Mouse (Mus musculus): ENCODE results near the gene Ralb. TPM values are rescaled to one million over a fixed set of nuclear protein-coding genes. Genes with fewer than 3 reads are reported as not detected.
A peak's percentile ranks its signal among the peaks of the same experiment; 100 is the strongest.

Gene Ralb
- total RNA-seq, 2 experiments from 2014 or later = 42.5 to 43.0 TPM

DNA sequence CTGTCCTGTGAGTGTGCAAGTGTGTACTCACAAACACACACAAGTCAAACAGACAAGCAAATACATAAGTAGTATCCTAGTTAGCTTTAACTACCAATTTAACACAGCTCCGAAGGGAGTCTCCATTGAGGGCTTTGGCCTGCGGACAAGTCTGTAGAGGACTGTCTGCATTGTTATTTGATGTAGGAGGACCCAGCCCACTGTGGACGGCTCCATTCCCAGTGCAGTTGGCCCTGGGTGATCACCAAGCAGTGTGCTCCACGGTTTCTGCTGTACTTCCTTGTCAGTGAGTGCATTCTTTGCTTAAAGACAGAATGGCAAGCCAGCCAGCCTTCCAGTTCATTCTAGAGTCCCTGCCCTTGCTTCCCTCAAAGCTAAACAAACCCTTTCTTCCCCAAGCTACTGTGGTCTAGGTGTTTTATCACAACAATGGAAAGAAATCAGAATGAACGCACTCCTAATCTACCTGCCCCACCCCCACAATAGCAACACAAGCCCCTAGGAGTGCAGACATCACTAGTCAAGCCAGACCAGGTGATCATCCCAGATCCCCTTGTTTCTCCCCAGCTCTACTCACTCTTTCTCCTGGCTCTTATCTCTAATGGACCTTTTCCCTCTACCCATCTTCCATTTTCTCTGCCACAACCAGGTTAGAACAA, 7.1 kb downstream of the Ralb start:
- intact Hi-C loops (cut with DNase I) = no loop called here
- no peak for DNase-seq

DNA sequence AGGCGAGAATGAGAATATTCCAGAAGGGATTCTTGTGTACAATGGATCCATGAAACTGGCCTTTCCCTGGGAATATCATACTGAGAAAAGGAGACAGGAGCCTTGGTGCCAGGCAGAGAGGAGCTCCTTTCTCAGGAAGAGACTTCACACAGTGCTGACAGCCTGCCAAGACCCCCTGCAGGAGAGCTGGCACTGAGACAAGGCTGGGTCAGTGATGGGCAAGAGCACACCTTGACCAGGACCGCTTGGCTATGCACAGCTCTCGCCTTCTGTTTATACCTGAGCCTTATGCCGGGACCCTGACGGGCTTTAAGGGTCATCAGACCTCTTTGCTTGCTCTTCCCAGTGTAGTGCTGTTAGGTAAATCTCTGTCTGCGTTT, 9.2 kb downstream of the Ralb start:
- intact Hi-C loops (cut with DNase I) = no loop called here
- DNase-seq = peak; percentile 48

- intact Hi-C loops (cut with DNase I) = no loop called here
Observed at GRCm38 (mm10) chr1:119494712-119495395, 9.7 kb downstream of the Ralb start.

GRCm38 (mm10) chr1:119494024-119494711, 10.4 kb downstream of the Ralb start:
- peak; percentile 32 for DNase-seq
- intact Hi-C loops (cut with DNase I) = no loop called here

More at GRCm38 (mm10) chr1:119494712-119495395, 9.7 kb downstream of the Ralb start:
- DNase-seq = no peak

DNA sequence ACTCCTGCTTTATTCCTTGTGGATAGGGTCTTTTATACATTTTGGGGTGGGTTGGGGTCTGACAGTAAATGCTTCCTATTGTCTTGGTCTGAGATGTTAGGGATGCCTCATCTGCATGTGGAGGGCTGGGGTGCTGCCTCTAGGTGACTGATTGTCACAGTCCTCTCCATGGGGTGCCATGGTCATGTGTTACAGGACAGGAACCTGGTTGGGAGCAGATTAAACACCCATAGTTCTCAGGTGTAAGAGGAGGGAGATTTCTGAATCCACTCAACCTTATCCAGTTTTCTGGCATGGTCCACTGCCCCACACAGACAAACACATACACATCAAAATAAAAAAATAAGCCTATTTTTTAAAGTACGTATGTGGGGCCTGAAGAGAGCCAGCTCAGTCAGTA, 12.1 kb downstream of the Ralb start:
- intact Hi-C loops (cut with DNase I) = no loop called here
- DNase-seq = no peak

DNA sequence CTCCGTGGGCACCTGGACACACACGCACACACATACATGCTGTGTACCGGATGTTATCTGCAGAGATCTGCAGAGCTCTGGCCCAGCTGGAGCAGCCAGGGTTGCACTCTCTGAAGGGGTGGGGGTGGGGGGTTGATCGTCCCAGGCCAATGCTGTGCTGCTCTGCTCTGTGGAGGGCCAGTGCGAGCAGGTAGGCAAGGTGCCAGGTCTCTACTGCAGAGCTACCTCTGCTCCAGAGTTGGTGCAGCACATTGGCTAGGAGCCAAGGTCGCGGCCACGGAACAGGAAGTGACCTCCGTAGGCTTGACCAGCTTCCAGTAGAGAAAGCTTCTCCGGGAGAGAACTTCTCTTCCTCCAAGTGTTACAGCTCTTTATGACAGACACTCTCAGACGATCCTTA, 12.5 kb downstream of the Ralb start:
- DNase-seq = peak; percentile 36

DNA sequence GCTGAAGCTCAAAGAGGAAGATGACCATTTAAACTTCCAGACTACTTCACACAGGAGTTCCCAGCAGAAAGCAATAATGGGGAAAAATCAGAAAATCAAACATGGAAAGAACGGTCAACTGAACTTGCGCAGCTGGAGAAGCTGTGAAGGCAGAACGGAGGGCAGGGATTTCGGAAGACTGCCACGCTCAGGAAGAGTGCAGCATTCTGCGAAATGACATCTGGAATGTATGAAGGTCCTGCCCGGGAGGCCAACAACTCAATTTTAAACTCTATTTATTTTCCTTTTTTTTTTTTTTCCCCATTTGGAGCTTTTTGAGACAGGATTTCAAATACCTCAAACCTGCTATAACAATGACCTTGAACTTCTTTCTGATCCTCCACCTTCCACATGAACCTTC, 13.8 kb downstream of the Ralb start:
- intact Hi-C loops (cut with DNase I) = no loop called here
- no peak for DNase-seq

More for the DNA sequence above, 12.5 kb downstream of the Ralb start:
- intact Hi-C loops (cut with DNase I) = no loop called here

DNA sequence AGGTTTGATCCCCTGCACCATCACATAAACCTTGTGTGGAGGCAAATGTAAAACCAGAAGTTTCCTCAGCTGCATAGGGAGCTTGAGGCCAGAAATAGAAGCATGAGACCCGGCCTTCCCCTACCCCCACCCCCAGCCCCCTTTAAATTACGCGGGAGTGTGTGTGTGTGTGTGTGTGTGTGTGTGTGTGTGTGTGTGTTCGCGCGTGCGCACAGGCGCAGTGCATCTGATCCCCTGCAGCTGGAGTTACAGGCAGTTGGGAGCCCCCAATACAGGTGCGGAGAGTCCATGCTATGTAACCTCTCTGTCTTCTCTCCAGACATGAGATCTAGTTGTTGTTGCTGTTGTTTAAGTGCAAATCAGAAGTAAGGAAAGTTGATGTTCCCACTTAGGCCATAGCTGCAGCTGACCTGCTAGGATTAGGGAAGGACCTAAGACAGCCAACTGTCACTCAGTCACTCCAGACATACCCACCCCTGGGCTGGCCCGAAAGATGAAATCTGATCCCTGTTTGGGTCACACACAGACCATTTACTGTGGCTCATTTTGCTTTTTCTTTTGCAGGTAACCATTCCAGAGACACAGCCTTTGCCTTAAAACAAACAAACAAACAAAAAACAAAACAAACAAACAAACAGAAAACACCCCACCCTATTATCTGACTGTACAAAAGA, 16.5 kb downstream of the Ralb start:
- intact Hi-C loops (cut with DNase I) = no loop called here
- no peak for DNase-seq

- intact Hi-C loops (cut with DNase I) = no loop called here
- DNase-seq = no peak
Observed at GRCm38 (mm10) chr1:119485825-119486224, 18.8 kb downstream of the Ralb start.

GRCm38 (mm10) chr1:119484457-119484856, 20.1 kb downstream of the Ralb start:
- intact Hi-C loops (cut with DNase I) = no loop called here
- DNase-seq = peak; percentile 29

DNA sequence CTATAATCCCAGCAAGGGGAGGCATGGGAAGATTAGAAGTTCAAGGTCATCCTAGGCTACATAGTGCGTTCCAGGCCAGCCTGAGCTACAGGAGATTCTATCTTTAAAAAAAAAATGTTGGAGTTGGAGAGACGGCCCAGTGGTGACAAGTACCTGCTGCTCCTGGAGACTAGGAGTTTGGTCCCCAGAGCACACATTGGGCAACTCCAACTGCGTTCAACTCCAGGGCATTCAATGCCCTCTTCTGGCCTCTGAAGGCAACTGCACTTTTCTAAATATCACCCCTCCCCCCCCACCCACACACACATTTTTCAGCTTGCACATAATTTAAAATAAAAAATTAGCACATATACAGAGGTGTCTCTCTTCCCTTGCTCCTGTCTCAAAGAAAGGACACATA, 21.7 kb downstream of the Ralb start:
- intact Hi-C loops (cut with DNase I) = no loop called here
- DNase-seq = no peak

- no peak for DNase-seq
- intact Hi-C loops (cut with DNase I) = no loop called here
Observed at GRCm38 (mm10) chr1:119481205-119481932, 23.2 kb downstream of the Ralb start.

GRCm38 (mm10) chr1:119480678-119481077, 23.9 kb downstream of the Ralb start:
- no peak for DNase-seq
- intact Hi-C loops (cut with DNase I) = no loop called here

DNA sequence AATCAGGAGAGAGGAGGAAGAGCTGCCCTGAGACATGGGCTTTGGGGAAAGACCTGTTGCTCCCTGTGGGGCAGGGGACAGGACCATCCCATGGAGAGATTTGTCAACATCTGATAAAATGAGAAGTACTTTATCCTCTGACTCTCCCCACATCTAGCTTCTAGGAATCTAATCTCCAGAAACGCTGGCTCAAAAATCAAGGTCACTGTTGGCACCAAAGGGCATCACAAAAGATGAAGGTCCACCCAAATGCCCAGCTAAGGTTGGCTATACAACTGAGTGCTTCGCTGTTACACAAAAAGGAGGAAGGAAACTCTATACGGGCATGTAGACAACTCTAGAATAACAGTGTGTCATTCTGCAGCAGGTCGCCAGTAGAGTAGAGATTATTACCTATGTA, 25.0 kb downstream of the Ralb start:
- no peak for DNase-seq
- intact Hi-C loops (cut with DNase I) = no loop called here

DNA sequence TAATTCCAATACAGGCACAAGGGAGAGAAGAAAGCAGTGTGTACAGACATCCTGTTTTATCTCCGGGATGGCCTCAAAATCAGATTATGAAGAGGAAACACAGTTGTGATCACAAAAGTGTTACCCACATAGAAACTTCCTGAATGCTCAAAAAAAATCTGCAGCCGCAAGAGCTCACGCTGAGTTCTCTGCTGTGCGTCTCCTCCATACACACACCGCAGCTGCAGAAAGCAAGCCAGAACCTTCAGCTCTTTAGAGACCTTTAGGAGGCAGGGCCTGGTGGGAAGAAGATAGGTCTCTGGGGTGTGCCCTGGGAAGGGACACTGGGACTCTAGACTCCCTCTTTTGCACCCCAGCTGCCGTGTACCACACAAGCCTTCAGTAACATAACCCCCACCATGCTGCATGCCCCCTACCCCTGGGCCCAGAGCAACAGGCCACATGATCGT, 27.7 kb downstream of the Ralb start:
- DNase-seq = no peak
- intact Hi-C loops (cut with DNase I) = no loop called here

DNA sequence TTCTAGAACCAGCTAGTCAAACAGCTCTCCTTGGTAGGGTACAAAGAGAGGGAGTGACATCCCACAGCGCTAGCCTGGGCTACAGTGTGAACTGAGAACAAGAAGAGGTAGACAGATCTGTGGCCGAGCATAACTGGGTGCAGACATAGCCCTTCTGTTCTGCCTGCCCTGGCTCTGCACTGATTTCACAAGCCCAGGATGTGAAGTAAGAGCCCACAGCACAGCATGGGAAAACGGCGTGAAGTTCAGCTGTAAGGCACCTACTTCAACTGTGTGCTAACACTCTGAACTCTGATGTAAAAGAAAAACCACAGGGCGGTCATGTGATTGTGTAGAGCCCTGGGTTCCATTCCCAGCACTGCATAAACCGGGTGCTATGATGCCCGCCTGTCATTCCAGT, 29.9 kb downstream of the Ralb start:
- no peak for DNase-seq
- intact Hi-C loops (cut with DNase I) = no loop called here

DNA sequence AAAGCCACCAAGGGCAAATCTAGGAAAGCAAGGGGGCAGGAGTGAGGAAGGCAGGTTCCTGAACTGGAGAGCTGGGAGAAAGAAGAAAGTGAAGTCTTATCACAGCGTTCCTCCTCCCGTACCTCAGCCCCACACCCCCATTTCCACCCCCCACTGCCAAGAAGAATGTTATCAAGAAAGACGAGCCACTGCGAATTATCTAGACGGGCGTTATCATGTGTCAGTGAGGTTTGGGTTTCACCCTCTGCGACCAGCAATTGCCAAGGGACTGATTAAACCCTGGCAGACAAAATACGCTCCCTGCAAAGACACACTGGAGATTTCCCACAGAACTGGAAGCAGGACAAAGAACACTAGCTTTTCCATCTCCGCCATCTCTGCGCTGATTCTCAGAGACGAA, 31.9 kb downstream of the Ralb start:
- intact Hi-C loops (cut with DNase I) = no loop called here
- no peak for DNase-seq

DNA sequence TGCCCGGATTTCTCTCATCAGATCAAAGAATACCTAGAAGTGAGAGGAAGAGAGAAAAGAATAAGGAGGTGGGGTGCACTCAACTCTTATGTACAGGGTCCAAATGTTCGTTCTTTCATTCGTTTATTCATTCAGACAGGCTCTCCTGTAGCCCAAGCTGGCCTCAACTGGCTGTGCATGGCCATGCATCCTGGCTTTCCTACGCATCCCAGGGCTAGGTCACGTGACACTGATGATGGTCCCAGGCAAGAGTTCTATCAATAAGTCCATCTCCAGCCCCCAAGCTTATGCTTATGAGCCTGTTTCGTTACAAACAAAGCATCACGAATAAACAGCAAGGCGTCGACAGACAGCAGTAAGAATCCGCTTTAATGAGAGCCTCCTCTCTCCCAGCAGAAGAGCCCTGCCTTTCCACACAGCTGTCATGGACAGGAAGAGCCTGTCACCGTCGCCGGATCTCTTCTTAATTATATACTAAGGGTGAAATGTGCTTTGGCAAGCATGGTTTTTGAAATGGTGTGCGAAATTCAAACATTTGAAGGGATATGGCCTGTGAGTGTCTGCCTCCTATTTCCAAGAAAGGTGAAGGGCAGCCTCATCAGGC, 32.7 kb downstream of the Ralb start:
- DNase-seq = no peak
- intact Hi-C loops (cut with DNase I) = no loop called here

GRCm38 (mm10) chr1:119463386-119463785, 41.2 kb downstream of the Ralb start:
- intact Hi-C loops (cut with DNase I) = loop anchor here (5.0 kb wide), 1 partner anchor 464 kb away; no protein-coding TSS in a partner anchor
- DNase-seq = peak; percentile 64

DNA sequence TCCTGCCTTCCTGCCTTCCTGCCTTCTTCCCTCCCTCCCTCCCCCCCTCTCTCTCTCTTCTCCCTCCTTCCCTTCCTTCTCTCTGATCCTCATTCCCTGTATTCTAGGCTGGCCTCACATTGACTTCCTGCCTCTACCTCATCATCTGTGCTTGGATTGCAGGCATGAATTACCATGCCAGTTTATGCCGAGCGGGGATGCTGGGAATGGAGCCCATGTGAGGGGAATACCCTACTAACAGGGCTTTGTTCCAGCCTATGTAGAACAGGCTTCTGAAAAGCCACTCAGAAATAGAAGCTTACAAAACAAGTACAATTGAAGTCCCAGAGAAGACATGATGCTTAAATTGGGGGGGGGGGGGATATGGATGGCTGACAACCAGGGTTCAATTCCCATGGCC, 44.5 kb downstream of the Ralb start:
- intact Hi-C loops (cut with DNase I) = loop anchor here (5.0 kb wide), 1 partner anchor 467 kb away; no protein-coding TSS in a partner anchor
- DNase-seq = no peak
